Mouse (Mus musculus) embryonic facial prominence, embryonic 11.5 days (tissue): Measurements from ENCODE around the gene Btbd35f7. TPM values are rescaled to one million over a fixed set of nuclear protein-coding genes. Genes with fewer than 3 reads are reported as not detected.
"Not testable (repeated sequence)": the region's sequence is repeated elsewhere in the genome, so short reads cannot be mapped to it uniquely, and the experiment has no call there.

Experiments used
- ATAC-seq: fragments of 200-750 bp; cut with Nextera tagmentation; replicated peaks from 2 replicates; pipeline ENCODE4 v1.8.0; 2017; ENCODE audit warnings: low read depth; ENCODE audit not compliant: insufficient number of reproducible peaks, low FRiP score, low TSS enrichment
- DNase-seq: peaks from one replicate; pipeline ENCODE4 v3.0.0-alpha.2; 2015; ENCODE audit warnings: low spot score
- H3K27ac ChIP-seq: fragments of 300-500 bp; sonication (generic); replicated peaks from 2 replicates; pipeline ENCODE4 v1.5.1; 2014; ENCODE audit warnings: mild to moderate bottlenecking, low read depth, low read length, control low read depth
- H3K27me3 ChIP-seq: fragments of 300-500 bp; sonication (generic); 2 replicates; pipeline ENCODE4 v1.6.1; 2014; ENCODE audit warnings: mild to moderate bottlenecking, low read length, moderate library complexity, mixed read lengths; ENCODE audit not compliant: control insufficient read depth, insufficient read depth
- H3K36me3 ChIP-seq: fragments of 300-500 bp; sonication (generic); replicated peaks from 2 replicates; pipeline ENCODE4 v1.6.1; 2014; ENCODE audit warnings: low read depth, mild to moderate bottlenecking, low read length, moderate library complexity, mixed read lengths; ENCODE audit not compliant: control insufficient read depth, insufficient read depth
- H3K4me1 ChIP-seq: fragments of 300-500 bp; sonication (generic); 2 replicates; pipeline ENCODE4 v1.6.1; 2014; ENCODE audit warnings: low read length, mixed read lengths; ENCODE audit not compliant: control insufficient read depth, insufficient read depth
- H3K4me2 ChIP-seq: fragments of 300-500 bp; sonication (generic); 2 replicates; pipeline ENCODE4 v1.6.1; 2014; ENCODE audit warnings: low read depth, mild to moderate bottlenecking, control low read depth, low read length, moderate library complexity
- H3K4me3 ChIP-seq: fragments of 300-500 bp; sonication (generic); 2 replicates; pipeline ENCODE4 v1.5.1; 2014; ENCODE audit warnings: low read depth, low read length, control low read depth
- H3K9ac ChIP-seq: fragments of 300-500 bp; sonication (generic); replicated peaks from 2 replicates; pipeline ENCODE4 v1.6.1; 2014; ENCODE audit warnings: mild to moderate bottlenecking, control low read depth, low read length
- H3K9me3 ChIP-seq: fragments of 300-500 bp; sonication (generic); replicated peaks from 2 replicates; pipeline ENCODE4 v1.6.1; 2016; ENCODE audit warnings: mild to moderate bottlenecking, low read length, inconsistent platforms, mixed read lengths; ENCODE audit not compliant: control insufficient read depth
- whole genome bisulfite sequencing: fragments of 180-500 bp; shearing (Covaris S2); extraction: QIAGEN DNeasy Blood & Tissue Kit; methylation state at CpG from one replicate; pipeline ENCODE4 v1.1.7; 2014; 5-methylcytosine and 5-hydroxymethylcytosine counted together
- polyA plus RNA-seq: library from polyadenylated mRNA; unstranded; fragments of >200 nt; fragmentation: Nextera tagmentation; extraction: Ambion mirVana; gene quantifications from 2 replicates; pipeline ENCODE4 v1.2.1, GENCODE M21; 2014

The Btbd35f7 gene
- not detected in 2 replicates for polyA plus RNA-seq

DNA sequence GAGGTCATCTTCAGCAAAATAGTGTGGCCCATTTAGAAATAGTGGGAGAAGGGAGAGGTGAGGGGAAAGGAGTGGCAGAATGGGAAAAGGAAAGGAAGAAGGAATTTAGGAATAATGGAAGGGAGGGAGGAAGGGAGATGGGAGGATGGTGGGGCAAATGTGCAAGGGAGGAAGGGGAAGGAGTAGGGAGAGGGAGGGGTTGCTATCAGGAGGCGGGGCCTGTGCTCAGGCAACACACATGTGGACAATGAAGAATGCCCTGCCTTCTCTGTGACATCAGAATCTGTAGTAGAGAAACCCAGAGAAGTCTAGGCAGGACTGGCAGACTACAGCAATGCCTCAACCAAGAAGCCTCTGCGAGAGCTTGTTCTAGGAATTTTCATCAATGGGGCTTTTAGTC, at the start of gene Btbd35f7:
Btbd35f7 (plus strand) TSS at position 301 of the 400 bp plus-strand sequence.
- no CpG with 5 or more reads among the region's 2 CpGs for WGBS
- H3K27me3 ChIP-seq: not testable (repeated sequence)

More for the DNA sequence above, at the start of gene Btbd35f7:
- not testable (repeated sequence) for H3K36me3 ChIP-seq, ATAC-seq, H3K4me3 ChIP-seq, H3K9me3 ChIP-seq, H3K4me1 ChIP-seq, H3K27ac ChIP-seq, H3K4me2 ChIP-seq, H3K9ac ChIP-seq, DNase-seq

Other genes with a start within 250 kb of the Btbd35f7 start
- gene Mycs, start 199.8 kb upstream of the Btbd35f7 start, polyA plus RNA-seq: not detected in 2 replicates